Mouse (Mus musculus): ENCODE measurements around the gene Sirt6. TPM values are rescaled to one million over a fixed set of nuclear protein-coding genes. Genes with fewer than 3 reads are reported as not detected.
"Not testable (repeated sequence)": the region's sequence is repeated elsewhere in the genome, so short reads cannot be mapped to it uniquely, and the experiment has no call there.

Gene Sirt6
- polyA plus RNA-seq (2011; ENCODE audit: insufficient read length, low read depth, missing spikeins), result 14.0 and 17.5 TPM in 2 replicates

- peak within 1 kb of the TSS; percentile 61 for H3K4me3 ChIP-seq (ENCODE audit: insufficient read depth, low read length)
- H3K27ac ChIP-seq (ENCODE audit: insufficient read depth, low read length), result peak within 1 kb of the TSS; percentile 78
- no peaks in the 10 kb centered on the region for H3K4me1 ChIP-seq (ENCODE audit: control insufficient read depth, insufficient read depth, low read length)
- TF ChIP-seq CTCF (IDR thresholded peaks at IDR 0.05; ENCODE audit: borderline replicate concordance, insufficient read depth, low read length) (no peak), POLR2A (IDR thresholded peaks at IDR 0.05; ENCODE audit: low read depth, low read length) (peak; percentile 94)
These were observed at the start of gene Sirt6 for GRCm38 (mm10) chr10:81626994-81627835. TSS of gene Sirt6 (minus strand) at chr10:81627797.

- Histone ChIP-seq H3K4me3 (ENCODE audit: insufficient read depth, low read length) (no peak overlapping the region), H3K4me1 (ENCODE audit: control insufficient read depth, insufficient read depth, low read length) (no peaks in the 10 kb centered on the region), H3K27ac (ENCODE audit: insufficient read depth, low read length) (no peak overlapping the region)
- TF ChIP-seq POLR2A (IDR thresholded peaks at IDR 0.05; ENCODE audit: low read depth, low read length), result no peak
- TF ChIP-seq CTCF (IDR thresholded peaks at IDR 0.05; ENCODE audit: borderline replicate concordance, insufficient read depth, low read length), result no peak
These were observed 28.6 kb upstream of the Sirt6 start for GRCm38 (mm10) chr10:81656174-81656573.

GRCm38 (mm10) chr10:81655178-81655577, 27.6 kb upstream of the Sirt6 start:
- Histone ChIP-seq H3K4me3 (ENCODE audit: insufficient read depth, low read length) (no peak overlapping the region), H3K4me1 (ENCODE audit: control insufficient read depth, insufficient read depth, low read length) (no peaks in the 10 kb centered on the region), H3K27ac (ENCODE audit: insufficient read depth, low read length) (no peak overlapping the region)
- TF ChIP-seq CTCF (IDR thresholded peaks at IDR 0.05; ENCODE audit: borderline replicate concordance, insufficient read depth, low read length), result no peak
- no peak for TF ChIP-seq POLR2A (IDR thresholded peaks at IDR 0.05; ENCODE audit: low read depth, low read length)

- not testable (repeated sequence) for H3K4me1 ChIP-seq (ENCODE audit: control insufficient read depth, insufficient read depth, low read length); H3K27ac ChIP-seq (ENCODE audit: insufficient read depth, low read length)
- peak within 1 kb of the TSS; percentile 34 for H3K4me3 ChIP-seq (ENCODE audit: insufficient read depth, low read length)
- TF ChIP-seq POLR2A (IDR thresholded peaks at IDR 0.05; ENCODE audit: low read depth, low read length), result peak; percentile 58; the same call in 1 of the 2 replicates
These were observed 21.5 kb upstream of the Sirt6 start, which contains the start of gene Gm10778 for GRCm38 (mm10) chr10:81648803-81649775. TSS of gene Gm10778 (plus strand) at chr10:81649059.

- Histone ChIP-seq H3K27ac (ENCODE audit: insufficient read depth, low read length) (no peak overlapping the region), H3K4me1 (ENCODE audit: control insufficient read depth, insufficient read depth, low read length) (no peaks in the 10 kb centered on the region), H3K4me3 (ENCODE audit: insufficient read depth, low read length) (no peak overlapping the region)
- TF ChIP-seq CTCF (IDR thresholded peaks at IDR 0.05; ENCODE audit: borderline replicate concordance, insufficient read depth, low read length) (no peak), POLR2A (IDR thresholded peaks at IDR 0.05; ENCODE audit: low read depth, low read length) (no peak)
These were observed 18.5 kb upstream of the Sirt6 start for GRCm38 (mm10) chr10:81646015-81646555.

GRCm38 (mm10) chr10:81645391-81645790, 17.8 kb upstream of the Sirt6 start:
- no peak overlapping the region for H3K4me3 ChIP-seq (ENCODE audit: insufficient read depth, low read length)
- H3K27ac ChIP-seq (ENCODE audit: insufficient read depth, low read length), result no peak overlapping the region
- no peaks in the 10 kb centered on the region for H3K4me1 ChIP-seq (ENCODE audit: control insufficient read depth, insufficient read depth, low read length)
- TF ChIP-seq POLR2A (IDR thresholded peaks at IDR 0.05; ENCODE audit: low read depth, low read length), result no peak
- no peak for TF ChIP-seq CTCF (IDR thresholded peaks at IDR 0.05; ENCODE audit: borderline replicate concordance, insufficient read depth, low read length)

GRCm38 (mm10) chr10:81644716-81645115, 17.1 kb upstream of the Sirt6 start:
- no peaks in the 10 kb centered on the region for H3K4me1 ChIP-seq (ENCODE audit: control insufficient read depth, insufficient read depth, low read length)
- TF ChIP-seq POLR2A (IDR thresholded peaks at IDR 0.05; ENCODE audit: low read depth, low read length), result no peak
- no peak for TF ChIP-seq CTCF (IDR thresholded peaks at IDR 0.05; ENCODE audit: borderline replicate concordance, insufficient read depth, low read length)
- no peak overlapping the region for H3K27ac ChIP-seq (ENCODE audit: insufficient read depth, low read length)
- H3K4me3 ChIP-seq (ENCODE audit: insufficient read depth, low read length), result no peak overlapping the region

GRCm38 (mm10) chr10:81644162-81644561, 16.6 kb upstream of the Sirt6 start:
- H3K27ac ChIP-seq (ENCODE audit: insufficient read depth, low read length), result 0 out of 2 replicates have a peak overlapping the region, but pooled peaks have one; percentile 59
- H3K4me3 ChIP-seq (ENCODE audit: insufficient read depth, low read length), result peak overlapping the region; percentile 58
- no peak for TF ChIP-seq POLR2A (IDR thresholded peaks at IDR 0.05; ENCODE audit: low read depth, low read length)
- no peak for TF ChIP-seq CTCF (IDR thresholded peaks at IDR 0.05; ENCODE audit: borderline replicate concordance, insufficient read depth, low read length)
- no peaks in the 10 kb centered on the region for H3K4me1 ChIP-seq (ENCODE audit: control insufficient read depth, insufficient read depth, low read length)

GRCm38 (mm10) chr10:81643449-81644055, 16.0 kb upstream of the Sirt6 start:
- TF ChIP-seq CTCF (IDR thresholded peaks at IDR 0.05; ENCODE audit: borderline replicate concordance, insufficient read depth, low read length) (no peak), POLR2A (IDR thresholded peaks at IDR 0.05; ENCODE audit: low read depth, low read length) (peak; percentile 83)
- peak overlapping the region; percentile 72 for H3K27ac ChIP-seq (ENCODE audit: insufficient read depth, low read length)
- H3K4me1 ChIP-seq (ENCODE audit: control insufficient read depth, insufficient read depth, low read length), result no peaks in the 10 kb centered on the region
- H3K4me3 ChIP-seq (ENCODE audit: insufficient read depth, low read length), result peak overlapping the region; percentile 58

Measured in embryonic fibroblast, embryonic 13.5 days (primary cell).